Mouse (Mus musculus): Measurements from ENCODE around the gene Sympk. TPM values are rescaled to one million over a fixed set of nuclear protein-coding genes. Genes with fewer than 3 reads are reported as not detected.

The Sympk gene
- polyA plus RNA-seq, 1 experiment from 2014 or later, result 9.6 TPM

DNA sequence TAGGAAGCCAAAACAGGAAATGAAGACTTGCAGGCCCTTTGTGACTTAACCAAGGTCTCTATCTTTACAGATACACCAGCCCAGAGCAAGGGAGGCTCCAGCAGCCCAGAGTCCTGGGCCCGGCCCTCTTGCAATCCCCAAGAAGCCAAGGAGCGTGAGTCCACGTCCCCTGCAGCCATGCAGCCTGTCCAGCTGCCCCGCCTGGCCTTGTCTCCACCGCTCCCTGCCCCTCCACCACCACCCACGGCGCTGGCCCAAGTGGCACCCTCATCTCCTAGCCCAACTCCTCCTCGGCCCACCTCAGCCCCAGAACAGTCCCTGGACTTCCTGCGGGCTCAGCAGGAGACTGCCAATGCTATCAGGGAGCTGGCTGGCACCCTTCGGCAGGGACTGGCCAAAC is 23.8 kb upstream of the Sympk start:
- Histone ChIP-seq H3K4me2 (replicated peaks; ENCODE audit: low read depth) (peak overlapping the region; percentile 45), H3K27ac (replicated peaks) (0 out of 2 replicates have a peak overlapping the region, but pooled peaks have one; percentile 13), H3K27me3 (ENCODE audit: control insufficient read depth, insufficient read depth, low read length) (no peaks in the 10 kb centered on the region), H3K9me3 (ENCODE audit: control insufficient read depth, low read length) (no peaks in the 10 kb centered on the region), H3K4me1 (replicated peaks; ENCODE audit: control insufficient read depth, insufficient read depth) (peaks cover 8% of the 10 kb centered on the region), H3K36me3 (ENCODE audit: control insufficient read depth, insufficient read depth, low read length) (no peaks in the 10 kb centered on the region), H3K9ac (ENCODE audit: low read length) (peak overlapping the region; percentile 27; the same call in 1 of the 2 replicates), H3K4me3 (ENCODE audit: low read depth, low read length) (peak overlapping the region; percentile 24)
- TF ChIP-seq EP300 (optimal IDR thresholded peaks at IDR 0.05) (no peak), CTCF (IDR thresholded peaks at IDR 0.05; ENCODE audit: low read depth) (no peak)
- DNase-seq (ENCODE audit: low spot score), result peak; percentile 32
- ATAC-seq (ENCODE audit: low FRiP score, low TSS enrichment), result no peak
- WGBS, result 50% methylated on average over 10 of the region's 10 CpGs

DNA sequence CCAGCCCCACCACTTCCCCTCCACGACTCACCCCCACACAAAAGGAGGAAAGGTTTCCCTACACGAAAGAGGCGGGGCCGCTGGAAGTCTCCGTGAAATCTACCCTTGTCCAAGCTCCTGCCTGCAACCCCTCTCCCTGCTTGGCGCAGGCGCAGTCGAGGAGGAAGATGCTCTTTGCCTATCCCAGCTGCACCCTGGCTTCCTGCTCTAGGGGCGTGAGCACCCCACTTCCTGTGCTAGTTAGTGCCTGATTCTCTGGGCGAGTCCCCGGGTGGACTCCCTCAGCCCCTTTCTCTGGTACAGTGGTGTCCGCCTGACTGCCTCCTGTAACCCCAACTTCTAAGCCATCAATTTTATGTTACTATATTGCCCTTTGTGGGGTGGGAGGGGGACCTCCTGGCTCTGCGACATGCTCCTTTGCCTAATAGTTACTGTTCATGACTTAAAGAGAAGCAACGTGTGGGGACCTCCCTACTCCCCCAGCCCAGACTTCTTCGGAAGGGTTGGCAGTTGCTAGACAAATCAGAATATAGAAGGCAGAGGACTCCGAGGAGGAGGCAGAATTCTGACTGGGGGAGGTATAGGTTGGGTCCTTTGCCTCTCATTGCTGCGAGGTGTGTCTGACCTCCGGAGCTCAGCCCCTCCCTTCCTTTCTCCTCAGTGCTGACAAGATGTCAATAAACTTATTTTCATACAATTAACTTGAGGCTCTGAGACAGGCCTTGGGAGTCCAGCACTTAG is 22.9 kb upstream of the Sympk start:
- Histone ChIP-seq H3K4me2 (replicated peaks; ENCODE audit: low read depth) (peak overlapping the region; percentile 45), H3K4me3 (ENCODE audit: low read depth, low read length) (peak overlapping the region; percentile 24), H3K27me3 (ENCODE audit: control insufficient read depth, insufficient read depth, low read length) (no peaks in the 10 kb centered on the region), H3K9ac (ENCODE audit: low read length) (peak overlapping the region; percentile 27), H3K36me3 (ENCODE audit: control insufficient read depth, insufficient read depth, low read length) (no peaks in the 10 kb centered on the region), H3K9me3 (ENCODE audit: control insufficient read depth, low read length) (no peaks in the 10 kb centered on the region), H3K4me1 (replicated peaks; ENCODE audit: control insufficient read depth, insufficient read depth) (peaks cover 10% of the 10 kb centered on the region), H3K27ac (replicated peaks) (0 out of 2 replicates have a peak overlapping the region, but pooled peaks have one; percentile 31)
- TF ChIP-seq CTCF (IDR thresholded peaks at IDR 0.05; ENCODE audit: low read depth) (no peak), EP300 (optimal IDR thresholded peaks at IDR 0.05) (no peak)
- ATAC-seq (ENCODE audit: low FRiP score, low TSS enrichment), result no peak; the same call in 1 of the 2 replicates
- WGBS, result 41% methylated on average over 18 of the region's 18 CpGs
- DNase-seq (ENCODE audit: low spot score), result peak; percentile 47

DNA sequence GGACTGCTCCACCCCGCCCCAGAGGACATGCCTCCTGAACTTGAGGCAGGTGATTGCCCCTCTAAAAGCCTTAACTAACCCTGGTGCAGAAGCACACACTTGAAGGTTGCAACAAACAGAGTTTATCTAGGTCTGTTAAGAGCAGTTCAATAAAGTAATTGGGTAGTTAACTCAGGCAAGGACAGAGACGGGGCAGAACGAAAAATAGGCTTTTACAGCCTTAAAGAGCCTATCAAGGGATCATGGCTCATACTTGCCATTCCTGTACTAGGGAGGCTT is 22.4 kb upstream of the Sympk start:
- H3K27ac ChIP-seq (replicated peaks), result 0 out of 2 replicates have a peak overlapping the region, but pooled peaks have one; percentile 86
- H3K4me3 ChIP-seq (ENCODE audit: low read depth, low read length), result no peak overlapping the region
- H3K9ac ChIP-seq (ENCODE audit: low read length), result peak overlapping the region; percentile 41; the same call in 1 of the 2 replicates
- WGBS, result 57% methylated on average over 3 of the region's 3 CpGs
- H3K27me3 ChIP-seq (ENCODE audit: control insufficient read depth, insufficient read depth, low read length), result no peaks in the 10 kb centered on the region
- no peak for DNase-seq (ENCODE audit: low spot score)
- H3K4me1 ChIP-seq (replicated peaks; ENCODE audit: control insufficient read depth, insufficient read depth), result peaks cover 10% of the 10 kb centered on the region
- TF ChIP-seq CTCF (IDR thresholded peaks at IDR 0.05; ENCODE audit: low read depth), result no peak
- no peak for TF ChIP-seq EP300 (optimal IDR thresholded peaks at IDR 0.05)
- no peaks in the 10 kb centered on the region for H3K9me3 ChIP-seq (ENCODE audit: control insufficient read depth, low read length)
- no peak overlapping the region for H3K4me2 ChIP-seq (replicated peaks; ENCODE audit: low read depth)
- H3K36me3 ChIP-seq (ENCODE audit: control insufficient read depth, insufficient read depth, low read length), result no peaks in the 10 kb centered on the region
- no peak for ATAC-seq (ENCODE audit: low FRiP score, low TSS enrichment)

DNA sequence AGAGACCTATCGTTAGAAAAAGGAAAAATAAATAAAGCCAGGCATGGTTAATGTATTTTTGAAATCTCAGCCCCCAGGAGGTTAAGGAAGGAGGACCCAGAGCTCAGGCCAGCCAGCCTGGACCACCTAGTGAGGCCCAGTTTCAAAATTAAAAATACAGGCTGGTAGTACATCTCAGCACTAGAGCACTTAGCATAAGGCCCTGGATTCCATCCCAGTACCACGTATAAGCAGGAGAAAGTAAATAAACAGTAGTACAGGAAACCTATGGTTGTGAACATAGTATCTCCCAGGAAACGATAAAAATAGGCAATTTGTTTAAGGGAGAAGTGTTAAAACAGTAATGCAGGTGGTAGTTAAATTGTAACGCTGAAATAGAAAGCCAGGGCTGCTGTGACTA is 22.1 kb upstream of the Sympk start:
- DNase-seq (ENCODE audit: low spot score) (no peak), ATAC-seq (ENCODE audit: low FRiP score, low TSS enrichment) (no peak)
- TF ChIP-seq EP300 (optimal IDR thresholded peaks at IDR 0.05) (no peak), CTCF (IDR thresholded peaks at IDR 0.05; ENCODE audit: low read depth) (no peak)
- no peaks in the 10 kb centered on the region for H3K9me3 ChIP-seq (ENCODE audit: control insufficient read depth, low read length)
- H3K4me1 ChIP-seq (replicated peaks; ENCODE audit: control insufficient read depth, insufficient read depth), result peaks cover 10% of the 10 kb centered on the region
- H3K27me3 ChIP-seq (ENCODE audit: control insufficient read depth, insufficient read depth, low read length), result no peaks in the 10 kb centered on the region
- peak overlapping the region; percentile 45 for H3K4me3 ChIP-seq (ENCODE audit: low read depth, low read length)
- H3K9ac ChIP-seq (ENCODE audit: low read length), result peak overlapping the region; percentile 69
- peak overlapping the region; percentile 86 for H3K27ac ChIP-seq (replicated peaks)
- peak overlapping the region; percentile 76 for H3K4me2 ChIP-seq (replicated peaks; ENCODE audit: low read depth)
- 14% methylated on average over 4 of the region's 4 CpGs for whole genome bisulfite sequencing
- no peaks in the 10 kb centered on the region for H3K36me3 ChIP-seq (ENCODE audit: control insufficient read depth, insufficient read depth, low read length)

DNA sequence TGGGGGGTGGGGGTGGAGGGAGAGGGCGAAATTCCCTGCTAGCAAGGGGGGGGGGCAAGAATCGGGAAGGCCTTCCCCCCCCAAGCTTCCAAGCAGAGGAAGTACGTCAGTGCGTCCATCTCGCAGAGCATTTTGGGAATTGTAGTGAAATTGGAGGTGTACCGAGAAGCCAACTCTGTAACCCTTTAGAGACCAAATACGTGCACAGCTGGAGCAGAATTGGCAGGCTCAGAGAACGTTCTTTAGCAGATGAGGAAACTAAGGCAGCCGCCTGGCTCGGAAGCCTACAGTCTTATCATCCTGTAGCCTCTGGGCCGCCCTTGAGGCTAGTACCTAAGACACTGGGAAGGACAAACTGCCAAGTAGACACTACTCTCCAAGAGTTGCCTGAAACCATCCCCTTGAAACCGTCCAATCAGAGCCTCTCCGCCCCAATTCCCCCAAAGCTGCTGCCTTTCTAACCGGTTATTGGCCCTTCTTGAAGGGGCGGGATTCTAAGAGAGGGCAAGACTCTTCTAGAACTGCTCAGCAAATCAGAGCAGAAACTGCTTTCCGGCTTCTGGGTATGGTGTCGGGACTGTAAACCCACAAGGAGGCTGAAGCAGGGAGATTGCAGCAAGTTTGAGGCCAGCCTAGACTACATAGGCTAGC is 21.2 kb upstream of the Sympk start:
- TF ChIP-seq CTCF (IDR thresholded peaks at IDR 0.05; ENCODE audit: low read depth) (no peak), EP300 (optimal IDR thresholded peaks at IDR 0.05) (no peak)
- ATAC-seq (ENCODE audit: low FRiP score, low TSS enrichment) (peak; percentile 51), DNase-seq (ENCODE audit: low spot score) (peak; percentile 84)
- peak overlapping the region; percentile 69 for H3K9ac ChIP-seq (ENCODE audit: low read length)
- H3K27me3 ChIP-seq (ENCODE audit: control insufficient read depth, insufficient read depth, low read length), result no peaks in the 10 kb centered on the region
- H3K36me3 ChIP-seq (ENCODE audit: control insufficient read depth, insufficient read depth, low read length), result no peaks in the 10 kb centered on the region
- WGBS, result under 1% methylated on average over 17 of the region's 17 CpGs
- peaks cover 10% of the 10 kb centered on the region for H3K4me1 ChIP-seq (replicated peaks; ENCODE audit: control insufficient read depth, insufficient read depth)
- no peaks in the 10 kb centered on the region for H3K9me3 ChIP-seq (ENCODE audit: control insufficient read depth, low read length)
- peak overlapping the region; percentile 45 for H3K4me3 ChIP-seq (ENCODE audit: low read depth, low read length)
- peak overlapping the region; percentile 76 for H3K4me2 ChIP-seq (replicated peaks; ENCODE audit: low read depth)
- peak overlapping the region; percentile 86 for H3K27ac ChIP-seq (replicated peaks)

Data from stomach, postnatal 0 days (tissue).